Comparison of ENCODE assay signal across 12 mouse cellular contexts in genomic region chr14:64592706-64593320, GRCm38 (mm10).
DNase-seq lines count a peak whose midpoint lies in the region; ATAC-seq and TF ChIP-seq lines count a peak whose summit lies in the region.
"Had no signal": no experiment of that assay in that cellular context is flagged by ENCODE, and none has a peak within 500 bp of the region (broad histone marks: within the 10 kb centered on the region; RNA-seq: fewer than 3 reads in every experiment).

No protein-coding gene starts in this region.

- peaks cover 55% of the 10 kb centered on the region for H3K4me1 ChIP-seq in forebrain, embryonic 15.5 days
- H3K4me1 ChIP-seq in midbrain, embryonic 11.5 days (ENCODE audit: control insufficient read depth, insufficient read depth, low read length) = peaks cover 14% of the 10 kb centered on the region

- 57% methylated on average over 13 of the region's 13 CpGs for WGBS in forebrain, embryonic 15.5 days
- WGBS in midbrain, embryonic 11.5 days = 78% methylated on average over 13 of the region's 13 CpGs

- H3K27me3 ChIP-seq in forebrain, embryonic 15.5 days = no peaks in the 10 kb centered on the region
- H3K27me3 ChIP-seq in midbrain, embryonic 11.5 days (ENCODE audit: control insufficient read depth, insufficient read depth, low read length) = peaks cover 29% of the 10 kb centered on the region

- H3K27ac ChIP-seq in layer of hippocampus, adult 2 months = peak overlapping the region; percentile 97
- peak overlapping the region; percentile 99 for H3K27ac ChIP-seq in forebrain, embryonic 15.5 days (replicated peaks)
- H3K27ac ChIP-seq in midbrain, embryonic 11.5 days (ENCODE audit: low read depth, low read length) = peak overlapping the region; percentile 98
- H3K27ac ChIP-seq: embryonic facial prominence, embryonic 10.5 days; limb, embryonic 13.5 days had no signal

- H3K36me3 ChIP-seq in forebrain, embryonic 15.5 days = 0 out of 2 replicates have a peak, but pooled peaks cover 4% of the 10 kb centered on the region
- H3K36me3 ChIP-seq in midbrain, embryonic 11.5 days (ENCODE audit: control insufficient read depth, insufficient read depth, low read length) = no peaks in the 10 kb centered on the region
- H3K36me3 ChIP-seq: embryonic facial prominence, embryonic 10.5 days; limb, embryonic 13.5 days had no signal

- DNase-seq in layer of hippocampus, adult 2 months (ENCODE audit: low spot score in 2 of 2) = no peak
- no peak for DNase-seq in layer of hippocampus, postnatal 10 days (ENCODE audit: low spot score in 2 of 2)
- DNase-seq in midbrain, embryonic 11.5 days (ENCODE audit: low spot score, missing footprints) = no peak
- DNase-seq in gastrocnemius, postnatal 25 days = no peak
- DNase-seq in thymus, postnatal 25 days = no peak
- DNase-seq: lung, embryonic 14.5 days had no signal

- peak overlapping the region; percentile 85 for H3K9ac ChIP-seq in forebrain, embryonic 15.5 days (replicated peaks)
- H3K9ac ChIP-seq in midbrain, embryonic 11.5 days (ENCODE audit: low read length) = peak overlapping the region; percentile 90
- H3K9ac ChIP-seq: limb, embryonic 13.5 days; lung, embryonic 14.5 days had no signal

- H3K4me3 ChIP-seq in layer of hippocampus, adult 2 months = peak overlapping the region; percentile 80
- H3K4me3 ChIP-seq in forebrain, embryonic 15.5 days = peak overlapping the region; percentile 59
- peak overlapping the region; percentile 64 for H3K4me3 ChIP-seq in midbrain, embryonic 11.5 days (ENCODE audit: low read depth, low read length)
- H3K4me3 ChIP-seq: limb, embryonic 13.5 days had no signal

- H3K9me3 ChIP-seq in forebrain, embryonic 15.5 days = no peaks in the 10 kb centered on the region
- H3K9me3 ChIP-seq in midbrain, embryonic 11.5 days (ENCODE audit: control insufficient read depth, low read length) = no peaks in the 10 kb centered on the region
- H3K9me3 ChIP-seq: embryonic facial prominence, embryonic 10.5 days; limb, embryonic 13.5 days had no signal

- no peak for ATAC-seq in forebrain, embryonic 15.5 days (replicated peaks)
- ATAC-seq in midbrain, embryonic 11.5 days (ENCODE audit: low FRiP score) = no peak
- no peak for ATAC-seq in megakaryocyte progenitor cell, adult 5-6 weeks (replicated peaks; ENCODE audit: poor library complexity)
- ATAC-seq in erythroid progenitor cell, adult 5-6 weeks (replicated peaks; ENCODE audit: low FRiP score, poor library complexity, severe bottlenecking) = no peak
- ATAC-seq: activated CD4-positive, CD25-positive, alpha-beta regulatory T cell, adult 4 months had no signal

- no peak for TF ChIP-seq CTCF in layer of hippocampus, adult 2 months (conservative IDR thresholded peaks at IDR 0.05)

- peak overlapping the region; percentile 95 for H3K4me2 ChIP-seq in forebrain, embryonic 15.5 days (replicated peaks)
- peak overlapping the region; percentile 81 for H3K4me2 ChIP-seq in midbrain, embryonic 11.5 days
- H3K4me2 ChIP-seq: limb, embryonic 13.5 days; lung, embryonic 14.5 days had no signal
